Mouse (Mus musculus) cortical plate, adult 2 months (tissue): Measurements from ENCODE around the gene Syn2. TPM values are rescaled to one million over a fixed set of nuclear protein-coding genes. Genes with fewer than 3 reads are reported as not detected.
A peak's percentile ranks its signal among the peaks of the same experiment; 100 is the strongest.

Source experiments
- H3K27ac ChIP-seq: fragments of 200-500 bp; 2 replicates; pipeline ENCODE4 v1.5.1; 2012; ENCODE audit warnings: low read length, control low read depth, inconsistent platforms; ENCODE audit not compliant: insufficient read depth
- H3K4me1 ChIP-seq: fragments of 200-500 bp; 2 replicates; pipeline ENCODE4 v1.6.1; 2011; ENCODE audit warnings: low read length; ENCODE audit not compliant: control insufficient read depth, insufficient read depth
- H3K4me3 ChIP-seq: fragments of 200-500 bp; 2 replicates; pipeline ENCODE4 v1.5.1; 2011; ENCODE audit warnings: mild to moderate bottlenecking, low read length, control low read depth; ENCODE audit not compliant: insufficient read depth
- CTCF ChIP-seq: fragments of 200-500 bp; IDR thresholded peaks from 2 replicates; pipeline ENCODE4 v1.5.1; 2011; ENCODE audit warnings: mild to moderate bottlenecking, control low read depth, low read length; ENCODE audit not compliant: insufficient read depth; ENCODE audit errors: extremely low read depth
- POLR2A ChIP-seq: fragments of 200-500 bp; IDR thresholded peaks from 2 replicates; pipeline ENCODE4 v1.6.1; 2011; ENCODE audit warnings: mild to moderate bottlenecking, low read length, control low read depth; ENCODE audit not compliant: insufficient read depth; ENCODE audit errors: extremely low read depth
- polyA plus RNA-seq: library from polyadenylated mRNA; depleted of rRNA; stranded (reverse); fragments of >200 nt; gene quantifications from 2 replicates; pipeline ENCODE4 v1.2.3, GENCODE M21; 2012; rRNA removed

Gene Syn2
- polyA plus RNA-seq: 366 and 381 TPM in 2 replicates

DNA sequence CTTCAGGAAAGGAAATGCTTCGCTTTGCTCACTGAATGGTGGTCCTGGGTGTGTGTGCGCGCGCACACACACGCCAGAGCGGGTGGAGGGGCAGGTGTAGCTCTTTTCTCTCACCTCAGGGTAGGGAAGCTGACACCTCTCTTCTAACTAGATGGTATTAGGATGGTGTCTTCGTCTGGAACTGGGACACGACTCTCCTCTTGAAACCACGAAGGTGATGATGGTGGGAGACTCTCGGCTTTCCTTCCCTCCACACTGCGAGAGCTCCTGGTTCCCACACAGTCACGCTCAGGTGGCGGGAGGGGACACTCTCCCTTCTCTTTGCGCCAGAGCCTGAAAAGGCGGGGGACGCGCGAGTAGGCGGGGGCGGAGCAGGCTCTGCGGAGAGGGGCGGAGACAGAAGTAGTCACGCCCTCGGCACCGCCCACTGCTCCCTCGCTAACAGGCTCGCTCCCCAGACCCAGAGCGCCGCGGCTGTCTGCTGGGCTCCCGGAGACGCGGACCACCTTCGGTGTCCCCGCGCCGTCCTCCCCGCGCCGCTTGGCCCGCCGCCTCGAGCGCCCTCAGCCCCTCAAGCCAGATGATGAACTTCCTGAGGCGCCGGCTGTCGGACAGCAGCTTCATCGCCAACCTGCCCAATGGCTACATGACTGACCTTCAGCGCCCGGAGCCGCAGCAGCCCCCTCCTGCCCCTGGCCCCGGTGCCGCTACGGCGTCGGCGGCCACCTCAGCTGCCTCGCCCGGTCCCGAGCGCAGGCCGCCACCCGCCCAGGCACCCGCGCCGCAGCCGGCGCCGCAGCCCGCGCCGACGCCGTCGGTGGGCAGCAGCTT lies at the start of gene Syn2:
Syn2 (plus strand) TSS at position 402 of the 831 bp plus-strand sequence.
- peak within 1 kb of the TSS; percentile 93 for H3K4me3 ChIP-seq
- no peaks in the 10 kb centered on the region for H3K4me1 ChIP-seq
- peak within 1 kb of the TSS; percentile 82 for H3K27ac ChIP-seq
- TF ChIP-seq POLR2A (no peak; the same call in none of the 2 replicates), CTCF (no peak)

DNA sequence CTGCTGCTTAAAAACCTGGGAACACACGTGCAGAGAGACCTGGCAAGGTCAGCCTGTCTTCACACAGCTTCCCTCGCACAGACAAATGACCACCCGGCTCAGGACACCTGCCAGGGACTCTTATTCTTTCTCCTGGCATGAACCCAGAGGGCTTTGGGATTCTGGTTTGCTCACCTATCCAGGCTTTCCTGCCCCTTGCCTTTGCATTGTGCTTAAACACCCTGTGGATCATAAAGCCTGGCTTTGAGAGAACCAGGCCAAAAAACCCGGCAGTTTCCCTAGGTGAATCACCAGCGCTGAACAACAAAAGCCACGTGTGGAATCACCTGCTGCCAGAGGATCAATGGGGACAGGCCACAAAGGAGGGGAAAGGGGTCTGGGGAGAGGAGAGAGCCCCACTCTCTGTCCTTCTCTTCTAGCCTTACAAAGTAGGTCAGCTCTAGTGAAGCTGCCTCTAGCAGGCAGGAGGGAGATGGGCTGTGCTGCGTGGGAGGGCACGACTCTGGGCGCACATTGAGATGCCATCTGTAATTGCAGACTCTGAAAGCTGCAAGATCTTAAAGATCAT lies 49.3 kb upstream of the Syn2 start:
- Histone ChIP-seq H3K4me1 (peaks cover 7% of the 10 kb centered on the region), H3K27ac (peak overlapping the region; percentile 54; the same call in 1 of the 2 replicates)

DNA sequence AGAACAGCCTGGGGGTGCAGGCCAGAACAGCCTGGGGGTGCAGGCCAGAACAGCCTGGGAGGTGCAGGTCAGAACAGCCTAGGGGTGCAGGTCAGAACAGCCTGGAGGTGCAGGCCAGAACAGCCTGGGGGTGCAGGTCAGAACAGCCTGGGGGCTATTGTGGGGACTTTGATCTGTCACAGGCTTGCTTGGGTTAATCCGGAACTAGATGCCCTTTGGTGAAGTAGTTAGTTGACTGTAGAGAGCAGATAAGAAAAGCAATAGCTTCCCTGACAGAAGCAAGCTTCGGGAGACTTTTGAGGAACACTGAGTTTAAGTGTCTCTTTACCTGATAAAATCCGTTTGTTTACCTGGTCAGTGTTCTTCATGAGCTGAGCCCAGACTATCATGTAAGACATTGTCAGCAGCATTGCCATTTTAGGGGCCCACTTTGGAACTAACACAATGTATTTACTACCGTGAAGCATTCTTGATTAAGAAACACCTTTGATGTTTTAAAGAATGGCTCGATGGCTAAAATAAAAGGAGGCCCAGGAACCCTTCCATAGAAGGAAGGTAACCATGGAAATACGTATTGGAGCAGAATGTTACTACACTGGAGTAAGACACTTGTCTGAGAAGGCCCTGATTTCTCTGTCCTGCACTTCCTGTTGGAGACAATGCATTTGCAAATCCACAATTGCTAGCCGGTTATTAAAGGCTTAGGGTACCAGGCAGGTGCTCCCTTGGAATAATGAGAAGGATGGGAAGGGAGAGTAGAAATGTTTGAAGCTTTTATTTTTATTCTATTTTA lies 46.2 kb upstream of the Syn2 start:
- H3K27ac ChIP-seq: no peak overlapping the region
- no peak overlapping the region for H3K4me3 ChIP-seq
- H3K4me1 ChIP-seq: peaks cover 7% of the 10 kb centered on the region
- TF ChIP-seq CTCF (no peak), POLR2A (no peak)

More for the DNA sequence above, 49.3 kb upstream of the Syn2 start:
- TF ChIP-seq POLR2A (no peak), CTCF (no peak)
- no peak overlapping the region for H3K4me3 ChIP-seq

DNA sequence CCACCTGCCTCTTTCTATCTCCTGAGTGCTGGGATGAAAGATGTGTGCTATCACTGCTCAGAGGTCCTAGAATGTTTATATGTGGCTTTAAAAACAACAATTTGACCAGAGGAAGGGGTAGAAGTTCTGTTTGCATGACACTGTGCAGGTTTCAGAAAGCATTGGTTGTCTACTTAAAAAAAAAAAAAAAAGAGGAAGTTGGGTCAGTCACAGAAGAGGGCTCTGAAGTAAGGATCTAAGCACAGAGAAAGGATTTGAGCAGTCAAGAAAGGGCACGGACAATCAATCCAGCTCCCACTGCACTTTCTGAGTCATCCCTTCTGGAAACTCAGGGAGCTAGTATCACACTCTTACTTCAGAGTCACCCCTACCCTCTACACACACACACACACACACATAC lies 43.0 kb upstream of the Syn2 start:
- H3K4me3 ChIP-seq: no peak overlapping the region
- TF ChIP-seq CTCF: no peak
- no peak for TF ChIP-seq POLR2A
- no peak overlapping the region for H3K27ac ChIP-seq
- no peaks in the 10 kb centered on the region for H3K4me1 ChIP-seq

DNA sequence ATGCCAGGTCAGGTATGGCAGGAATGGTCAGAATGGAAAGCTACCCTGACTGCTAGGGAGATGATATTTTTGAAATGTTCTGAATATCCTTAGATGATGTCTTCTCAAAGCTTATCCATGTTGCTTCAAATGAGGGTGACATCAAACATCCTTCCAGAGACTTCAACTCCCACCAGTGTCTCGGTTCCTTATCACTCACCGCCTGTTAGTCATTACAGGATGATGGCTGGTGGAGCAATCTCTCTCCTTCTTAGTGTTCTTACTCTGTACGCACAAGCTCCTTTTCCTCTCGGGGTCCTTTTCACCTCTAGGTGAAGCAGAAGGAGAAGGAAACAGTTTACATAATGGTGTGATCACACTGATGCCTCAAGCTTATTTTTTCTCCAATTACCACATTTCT lies 32.2 kb upstream of the Syn2 start:
- no peak overlapping the region for H3K27ac ChIP-seq
- H3K4me3 ChIP-seq: no peak overlapping the region
- H3K4me1 ChIP-seq: peaks cover 2% of the 10 kb centered on the region
- TF ChIP-seq POLR2A (no peak), CTCF (no peak)

DNA sequence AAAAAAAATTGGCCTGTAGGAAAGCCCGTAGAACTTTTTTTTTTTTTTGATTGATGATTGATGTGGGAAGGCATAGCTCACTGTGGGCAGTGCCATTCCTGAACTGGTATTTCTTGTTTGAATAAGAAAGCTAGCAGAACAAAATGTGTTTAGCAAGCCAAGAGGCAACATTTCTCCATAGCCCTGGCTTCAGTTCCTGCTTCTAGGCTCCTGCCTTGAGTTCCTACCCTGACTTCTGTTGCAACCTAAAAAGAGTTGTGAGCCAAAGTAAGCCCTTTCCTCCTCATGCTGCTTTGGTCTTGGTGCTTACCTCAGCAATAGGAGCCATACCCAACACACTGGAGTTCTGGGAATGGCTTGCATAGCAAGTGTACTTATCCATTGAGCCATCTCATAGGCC lies 23.3 kb upstream of the Syn2 start:
- TF ChIP-seq CTCF (no peak), POLR2A (no peak)
- H3K4me1 ChIP-seq: no peaks in the 10 kb centered on the region
- H3K4me3 ChIP-seq: no peak overlapping the region
- no peak overlapping the region for H3K27ac ChIP-seq

DNA sequence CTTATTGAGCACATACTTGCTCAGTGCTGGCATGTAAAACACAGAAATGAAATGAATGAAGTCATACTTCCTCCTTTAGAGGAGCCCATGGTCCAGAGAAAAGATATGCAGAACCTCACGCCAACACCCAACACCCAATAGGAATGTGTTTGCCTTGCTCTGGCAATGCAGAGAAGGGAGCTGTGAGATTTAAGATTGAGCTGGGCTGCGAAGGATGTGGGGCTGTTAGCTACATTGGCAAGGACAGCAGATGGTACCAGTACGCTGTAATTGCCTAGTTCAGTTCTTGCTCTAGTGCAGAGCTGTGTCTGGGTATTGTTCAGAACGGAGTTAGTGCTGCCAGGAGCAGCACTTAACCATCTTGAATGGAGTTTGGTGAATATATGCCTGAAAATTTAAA lies 12.5 kb upstream of the Syn2 start:
- TF ChIP-seq POLR2A (0 out of 2 replicates have a peak, but pooled peaks have one; percentile 13), CTCF (no peak)
- 0 out of 2 replicates have a peak overlapping the region, but pooled peaks have one; percentile 7 for H3K27ac ChIP-seq
- H3K4me3 ChIP-seq: no peak overlapping the region
- peaks cover 7% of the 10 kb centered on the region; the same call in 1 of the 2 replicates for H3K4me1 ChIP-seq

DNA sequence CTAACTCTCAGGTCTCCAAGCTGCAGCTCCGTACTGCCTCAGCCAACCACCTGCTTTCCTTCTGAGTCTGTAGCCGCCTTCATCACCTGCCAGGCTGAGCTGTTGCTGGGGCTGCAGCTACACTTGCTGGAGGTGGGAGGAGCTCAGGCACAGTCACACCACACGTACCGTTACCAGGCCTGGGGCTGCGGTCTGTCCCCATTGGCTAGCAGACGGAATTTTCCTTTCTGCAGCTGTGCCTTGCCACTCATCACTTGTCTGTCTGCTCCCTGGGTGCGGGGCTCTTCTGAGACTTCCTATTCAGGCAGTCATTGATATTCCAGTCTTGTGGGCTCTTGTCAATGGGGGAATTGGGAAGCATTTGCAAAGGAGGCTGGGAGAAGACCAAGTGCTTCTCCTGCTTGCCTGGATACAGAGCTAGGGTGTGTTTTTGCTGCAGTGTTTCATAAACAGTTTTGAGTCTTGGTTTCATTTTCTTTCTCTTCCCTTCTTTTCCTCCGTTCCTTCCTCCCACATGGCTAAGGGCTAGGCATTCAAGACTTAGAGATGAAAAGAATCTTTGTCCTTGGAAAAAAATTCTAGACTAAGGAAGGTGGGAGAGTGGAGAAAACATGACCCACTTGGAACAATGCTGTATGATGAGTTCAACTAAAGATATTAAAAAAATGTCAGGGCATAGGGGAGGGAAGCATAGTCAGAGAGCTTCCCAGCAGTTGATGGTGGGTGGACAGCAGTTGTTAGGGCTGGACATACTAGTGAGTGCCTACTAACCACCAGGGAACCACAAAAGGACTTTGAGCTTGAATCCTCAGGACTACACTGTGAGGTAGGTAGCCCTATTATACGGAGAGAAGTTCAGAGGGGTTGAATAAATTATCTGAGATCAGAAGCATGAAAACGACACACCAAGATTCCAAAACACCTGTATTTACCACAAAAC lies 11.2 kb upstream of the Syn2 start:
- Histone ChIP-seq H3K4me3 (no peak overlapping the region), H3K4me1 (peaks cover 8% of the 10 kb centered on the region; the same call in 1 of the 2 replicates), H3K27ac (peak overlapping the region; percentile 7)
- TF ChIP-seq POLR2A: peak; percentile 66
- TF ChIP-seq CTCF: no peak
